Mouse (Mus musculus) heart, embryonic 13.5 days (tissue): ENCODE measurements around the gene Cdh4. TPM values are rescaled to one million over a fixed set of nuclear protein-coding genes. Genes with fewer than 3 reads are reported as not detected.

ENCODE experiments used
- ATAC-seq: fragments of 200-750 bp; cut with Nextera tagmentation; 2 replicates; pipeline ENCODE4 v1.8.0; 2017; ENCODE audit warnings: moderate TSS enrichment; ENCODE audit not compliant: insufficient number of reproducible peaks, low FRiP score, low TSS enrichment; ENCODE audit errors: extremely low read depth
- H3K27ac ChIP-seq: fragments of 300-500 bp; sonication (generic); replicated peaks from 2 replicates; pipeline ENCODE4 v1.5.1; 2015; ENCODE audit warnings: moderate library complexity, mild to moderate bottlenecking, inconsistent platforms
- H3K27me3 ChIP-seq: fragments of 300-500 bp; sonication (generic); replicated peaks from 2 replicates; pipeline ENCODE4 v1.6.1; 2015; ENCODE audit warnings: mild to moderate bottlenecking, inconsistent platforms
- H3K36me3 ChIP-seq: fragments of 300-500 bp; sonication (generic); 2 replicates; pipeline ENCODE4 v1.6.1; 2015; ENCODE audit warnings: mild to moderate bottlenecking, inconsistent platforms
- H3K4me1 ChIP-seq: fragments of 300-500 bp; sonication (generic); 2 replicates; pipeline ENCODE4 v1.6.1; 2015; ENCODE audit warnings: inconsistent platforms
- H3K4me2 ChIP-seq: fragments of 300-500 bp; sonication (generic); 2 replicates; pipeline ENCODE4 v1.6.1; 2015; ENCODE audit warnings: inconsistent platforms, mild to moderate bottlenecking, moderate library complexity
- H3K4me3 ChIP-seq: fragments of 300-500 bp; sonication (generic); 2 replicates; pipeline ENCODE4 v1.5.1; 2015; ENCODE audit warnings: moderate library complexity, mild to moderate bottlenecking, inconsistent platforms
- H3K9ac ChIP-seq: fragments of 300-500 bp; sonication (generic); 2 replicates; pipeline ENCODE4 v1.6.1; 2015; ENCODE audit warnings: inconsistent platforms, mild to moderate bottlenecking, moderate library complexity
- H3K9me3 ChIP-seq: fragments of 300-500 bp; sonication (generic); 2 replicates; pipeline ENCODE4 v1.6.1; 2016; ENCODE audit warnings: inconsistent platforms
- WGBS: fragments of 180-500 bp; shearing (Covaris S2); methylation state at CpG from one replicate; pipeline ENCODE4 v1.1.7; 2015; ENCODE audit warnings: mixed read lengths; 5-methylcytosine and 5-hydroxymethylcytosine counted together
- polyA plus RNA-seq: library from polyadenylated mRNA; unstranded; fragments of >200 nt; fragmentation: Nextera tagmentation; extraction: Ambion mirVana; gene quantifications from 2 replicates; pipeline ENCODE4 v1.2.1, GENCODE M21; 2015

Gene Cdh4
- polyA plus RNA-seq, 1 experiment from 2014 or later: 1.4 TPM

- Histone ChIP-seq H3K27ac (no peak overlapping the region), H3K36me3 (no peaks in the 10 kb centered on the region), H3K27me3 (peaks cover 12% of the 10 kb centered on the region; the same call in 1 of the 2 replicates), H3K9me3 (no peaks in the 10 kb centered on the region), H3K9ac (no peak overlapping the region), H3K4me2 (no peak overlapping the region), H3K4me3 (no peak overlapping the region), H3K4me1 (no peaks in the 10 kb centered on the region)
- WGBS: 75% methylated on average over 6 of the region's 6 CpGs
- no peak for ATAC-seq
These were observed 131.6 kb downstream of the Cdh4 start for GRCm38 (mm10) chr2:179573786-179574185.

- H3K9me3 ChIP-seq: no peaks in the 10 kb centered on the region
- no peaks in the 10 kb centered on the region for H3K4me1 ChIP-seq
- H3K4me3 ChIP-seq: no peak overlapping the region
- H3K4me2 ChIP-seq: no peak overlapping the region
- H3K9ac ChIP-seq: no peak overlapping the region
- H3K27me3 ChIP-seq: peaks cover 8% of the 10 kb centered on the region; the same call in 1 of the 2 replicates
- WGBS: 68% methylated on average over 7 of the region's 7 CpGs
- no peak overlapping the region for H3K27ac ChIP-seq
- ATAC-seq: no peak
- H3K36me3 ChIP-seq: no peaks in the 10 kb centered on the region
These were observed 133.4 kb downstream of the Cdh4 start for GRCm38 (mm10) chr2:179575585-179575984.

GRCm38 (mm10) chr2:179576221-179576620 lies 134.0 kb downstream of the Cdh4 start:
- no peak overlapping the region for H3K4me3 ChIP-seq
- no peak overlapping the region for H3K27ac ChIP-seq
- 38% methylated on average over 1 of the region's 1 CpGs for WGBS
- no peaks in the 10 kb centered on the region for H3K36me3 ChIP-seq
- no peaks in the 10 kb centered on the region for H3K9me3 ChIP-seq
- H3K27me3 ChIP-seq: 0 out of 2 replicates have a peak, but pooled peaks cover 6% of the 10 kb centered on the region
- no peaks in the 10 kb centered on the region for H3K4me1 ChIP-seq
- no peak overlapping the region for H3K9ac ChIP-seq
- ATAC-seq: no peak
- no peak overlapping the region for H3K4me2 ChIP-seq

- WGBS: 75% methylated on average over 3 of the region's 3 CpGs
- ATAC-seq: no peak
- Histone ChIP-seq H3K27ac (no peak overlapping the region), H3K27me3 (0 out of 2 replicates have a peak, but pooled peaks cover 2% of the 10 kb centered on the region), H3K9ac (no peak overlapping the region), H3K4me2 (no peak overlapping the region), H3K36me3 (no peaks in the 10 kb centered on the region), H3K4me3 (no peak overlapping the region), H3K4me1 (no peaks in the 10 kb centered on the region), H3K9me3 (no peaks in the 10 kb centered on the region)
These were observed 136.1 kb downstream of the Cdh4 start for GRCm38 (mm10) chr2:179578329-179578728.

- Histone ChIP-seq H3K4me3 (no peak overlapping the region), H3K27me3 (0 out of 2 replicates have a peak, but pooled peaks cover 2% of the 10 kb centered on the region), H3K9ac (no peak overlapping the region), H3K9me3 (no peaks in the 10 kb centered on the region), H3K4me1 (no peaks in the 10 kb centered on the region), H3K27ac (no peak overlapping the region), H3K4me2 (no peak overlapping the region), H3K36me3 (no peaks in the 10 kb centered on the region)
- 74% methylated on average over 11 of the region's 11 CpGs for WGBS
- no peak for ATAC-seq
These were observed 136.6 kb downstream of the Cdh4 start for GRCm38 (mm10) chr2:179578842-179579241.

GRCm38 (mm10) chr2:179580415-179580814 lies 138.2 kb downstream of the Cdh4 start:
- Histone ChIP-seq H3K9me3 (no peaks in the 10 kb centered on the region), H3K4me1 (no peaks in the 10 kb centered on the region), H3K4me3 (no peak overlapping the region), H3K27me3 (0 out of 2 replicates have a peak, but pooled peaks cover 3% of the 10 kb centered on the region), H3K4me2 (no peak overlapping the region), H3K36me3 (no peaks in the 10 kb centered on the region), H3K9ac (no peak overlapping the region), H3K27ac (no peak overlapping the region)
- ATAC-seq: no peak
- 58% methylated on average over 4 of the region's 4 CpGs for whole genome bisulfite sequencing

GRCm38 (mm10) chr2:179581058-179581457 lies 138.8 kb downstream of the Cdh4 start:
- Histone ChIP-seq H3K9me3 (no peaks in the 10 kb centered on the region), H3K4me3 (no peak overlapping the region), H3K27ac (no peak overlapping the region), H3K9ac (no peak overlapping the region), H3K27me3 (0 out of 2 replicates have a peak, but pooled peaks cover 5% of the 10 kb centered on the region), H3K36me3 (no peaks in the 10 kb centered on the region), H3K4me1 (no peaks in the 10 kb centered on the region), H3K4me2 (no peak overlapping the region)
- no peak for ATAC-seq
- WGBS: 66% methylated on average over 5 of the region's 5 CpGs

GRCm38 (mm10) chr2:179582966-179583365 lies 140.7 kb downstream of the Cdh4 start:
- Histone ChIP-seq H3K4me1 (no peaks in the 10 kb centered on the region), H3K4me3 (no peak overlapping the region), H3K36me3 (no peaks in the 10 kb centered on the region), H3K9me3 (no peaks in the 10 kb centered on the region), H3K9ac (no peak overlapping the region), H3K27me3 (0 out of 2 replicates have a peak, but pooled peaks cover 4% of the 10 kb centered on the region), H3K27ac (no peak overlapping the region), H3K4me2 (peak overlapping the region; percentile 31)
- 51% methylated on average over 16 of the region's 16 CpGs for WGBS
- ATAC-seq: no peak

GRCm38 (mm10) chr2:179584672-179585071 lies 142.4 kb downstream of the Cdh4 start:
- Histone ChIP-seq H3K4me1 (no peaks in the 10 kb centered on the region), H3K4me2 (no peak overlapping the region), H3K4me3 (no peak overlapping the region), H3K9ac (no peak overlapping the region), H3K9me3 (no peaks in the 10 kb centered on the region), H3K27ac (no peak overlapping the region), H3K27me3 (0 out of 2 replicates have a peak, but pooled peaks cover 4% of the 10 kb centered on the region), H3K36me3 (no peaks in the 10 kb centered on the region)
- 58% methylated on average over 13 of the region's 13 CpGs for WGBS
- ATAC-seq: no peak

GRCm38 (mm10) chr2:179586436-179586835 lies 144.2 kb downstream of the Cdh4 start:
- Histone ChIP-seq H3K36me3 (no peaks in the 10 kb centered on the region), H3K9ac (no peak overlapping the region), H3K27me3 (0 out of 2 replicates have a peak, but pooled peaks cover 4% of the 10 kb centered on the region), H3K4me1 (no peaks in the 10 kb centered on the region), H3K9me3 (no peaks in the 10 kb centered on the region), H3K4me2 (no peak overlapping the region), H3K27ac (no peak overlapping the region), H3K4me3 (no peak overlapping the region)
- 78% methylated on average over 11 of the region's 11 CpGs for WGBS
- ATAC-seq: no peak

GRCm38 (mm10) chr2:179587069-179587468 lies 144.8 kb downstream of the Cdh4 start:
- Histone ChIP-seq H3K4me2 (no peak overlapping the region), H3K27me3 (0 out of 2 replicates have a peak, but pooled peaks cover 4% of the 10 kb centered on the region), H3K4me1 (no peaks in the 10 kb centered on the region), H3K9me3 (no peaks in the 10 kb centered on the region), H3K36me3 (no peaks in the 10 kb centered on the region), H3K4me3 (no peak overlapping the region), H3K9ac (no peak overlapping the region), H3K27ac (no peak overlapping the region)
- WGBS: 75% methylated on average over 2 of the region's 2 CpGs
- ATAC-seq: no peak

- Histone ChIP-seq H3K9ac (no peak overlapping the region), H3K36me3 (no peaks in the 10 kb centered on the region), H3K9me3 (no peaks in the 10 kb centered on the region), H3K27ac (no peak overlapping the region), H3K4me2 (no peak overlapping the region), H3K4me3 (no peak overlapping the region), H3K4me1 (no peaks in the 10 kb centered on the region), H3K27me3 (no peaks in the 10 kb centered on the region)
- WGBS: 47% methylated on average over 5 of the region's 5 CpGs
- no peak for ATAC-seq
These were observed 149.4 kb downstream of the Cdh4 start for GRCm38 (mm10) chr2:179591661-179592060.
